Mouse (Mus musculus): ENCODE data around the gene Tnrc6c.

Gene Tnrc6c

DNA sequence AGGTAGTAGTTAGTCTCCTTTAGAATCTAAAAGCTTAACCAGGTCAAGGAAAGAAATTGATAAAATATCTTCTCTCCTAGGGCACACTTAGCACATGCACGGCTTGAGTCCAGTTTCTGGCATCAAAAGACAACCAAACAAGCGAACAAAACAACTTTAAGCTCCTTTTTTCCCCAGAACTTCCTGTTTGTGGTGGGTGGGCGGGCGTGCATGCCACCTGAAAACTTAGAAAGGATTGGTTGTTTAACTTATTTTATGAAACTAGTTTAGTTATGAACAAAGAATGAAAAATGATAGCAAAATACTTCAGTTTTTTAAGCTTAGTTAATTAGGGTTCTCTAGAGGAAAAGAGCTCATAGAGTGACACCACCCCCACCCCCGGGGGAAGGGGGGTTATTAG lies 17.5 kb downstream of the Tnrc6c start:
- no peak for DNase-seq (ENCODE audit: extremely low read depth, low read depth, low spot score)

DNA sequence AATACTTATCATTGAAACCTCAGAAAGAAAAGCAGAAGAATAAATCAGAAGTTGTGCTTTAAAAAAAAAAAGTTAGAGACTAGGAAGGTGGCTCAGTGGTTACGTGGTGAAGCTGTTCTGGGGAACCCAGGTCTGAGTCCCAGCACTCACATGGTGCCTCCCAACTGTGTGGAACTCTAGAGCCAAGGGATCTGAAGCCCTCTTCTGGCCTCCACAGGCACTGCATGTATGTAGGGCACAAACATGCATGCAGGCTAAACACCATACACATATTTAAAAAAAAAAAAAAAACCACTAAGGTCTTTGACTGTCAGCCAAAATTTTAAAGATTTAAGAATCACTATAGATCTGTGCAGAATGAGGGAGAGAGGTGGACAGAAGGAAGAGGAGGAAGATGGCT lies 20.4 kb downstream of the Tnrc6c start:
- no peak for DNase-seq (ENCODE audit: extremely low read depth, low read depth, low spot score)

DNA sequence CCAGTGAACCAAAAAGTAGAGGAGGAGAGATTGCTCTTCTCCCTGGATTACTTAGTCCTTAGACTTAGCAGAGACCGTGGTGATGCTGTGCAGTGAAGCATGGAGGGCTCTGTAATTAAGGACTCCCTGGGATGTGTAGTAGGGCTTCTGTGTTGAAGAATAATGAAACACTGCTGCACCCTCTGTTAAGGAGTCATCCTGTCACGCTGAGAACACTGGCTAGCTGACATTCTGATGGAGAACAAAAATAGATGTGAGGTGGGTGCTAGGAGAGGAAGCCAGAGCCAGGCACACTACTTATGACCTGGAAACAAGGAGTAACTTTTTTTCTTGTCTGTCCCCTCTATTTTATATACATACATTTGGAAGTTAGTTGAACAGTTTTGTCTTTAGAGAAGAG lies 22.6 kb downstream of the Tnrc6c start:
- no peak for DNase-seq (ENCODE audit: extremely low read depth, low read depth, low spot score)

DNA sequence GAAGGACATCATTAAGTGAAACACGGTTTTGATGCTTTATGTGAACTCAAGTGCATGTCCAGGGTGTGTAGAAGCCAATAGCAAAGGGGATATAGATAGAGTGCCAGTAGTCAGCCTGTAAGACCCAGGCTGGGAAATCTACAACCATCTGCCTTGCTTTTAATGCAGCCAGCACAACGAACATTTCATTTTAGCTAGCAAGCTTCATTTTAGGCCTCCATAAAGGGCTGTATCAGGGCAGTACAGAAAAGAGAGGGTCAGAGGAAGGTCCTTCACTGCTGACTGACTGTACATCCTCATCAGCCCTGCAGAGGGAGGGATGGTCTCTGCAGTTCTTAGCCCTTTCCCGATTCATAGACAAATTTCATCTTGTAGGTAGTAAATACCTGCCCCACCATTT lies 23.0 kb downstream of the Tnrc6c start:
- no peak for DNase-seq (ENCODE audit: extremely low read depth, low read depth, low spot score)

- no peak for DNase-seq (ENCODE audit: extremely low read depth, low read depth, low spot score)
These were observed 23.5 kb downstream of the Tnrc6c start for GRCm38 (mm10) chr11:117677594-117677993.

DNA sequence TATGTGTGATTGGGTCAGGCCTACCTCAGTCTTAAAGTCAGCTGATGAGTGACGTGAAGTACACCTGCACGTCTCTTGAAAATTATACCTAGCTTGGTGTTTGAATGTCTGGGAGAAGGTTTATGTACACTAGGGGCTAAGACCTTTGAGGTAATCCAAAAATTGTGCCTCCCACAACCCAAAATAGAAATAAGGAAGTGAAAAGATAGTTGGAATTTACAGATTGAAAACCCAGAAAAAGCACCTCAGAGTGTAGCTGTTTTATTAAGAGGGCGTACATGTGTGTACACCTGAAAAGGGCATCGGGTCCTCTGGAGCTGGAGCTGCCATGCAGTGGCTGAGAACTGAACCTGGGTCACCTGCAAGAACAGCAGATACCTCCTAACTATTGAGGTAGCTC lies 24.1 kb downstream of the Tnrc6c start:
- DNase-seq (ENCODE audit: extremely low read depth, low read depth, low spot score): no peak

- no peak for DNase-seq (ENCODE audit: extremely low read depth, low read depth, low spot score)
These were observed 24.7 kb downstream of the Tnrc6c start for GRCm38 (mm10) chr11:117678740-117679139.

DNA sequence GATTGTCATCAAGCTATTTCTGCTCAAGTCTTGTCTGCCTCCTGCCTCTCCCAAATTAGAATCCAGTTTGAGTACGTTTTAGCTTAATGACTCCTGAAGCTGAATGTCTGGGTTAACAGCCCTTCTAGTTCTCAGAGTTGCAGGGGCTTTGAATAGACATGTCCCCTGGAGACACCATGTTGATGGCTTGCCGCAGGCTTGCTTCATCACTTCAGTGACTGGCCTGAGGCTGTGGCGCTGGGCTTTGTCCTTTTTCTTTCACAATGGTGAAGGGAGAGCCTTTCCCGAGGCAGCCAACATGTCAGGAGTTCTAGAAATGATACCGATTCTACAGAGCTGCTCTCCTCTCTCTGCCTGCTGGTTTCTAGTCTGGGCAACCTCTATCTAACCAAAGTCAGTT lies 30.6 kb downstream of the Tnrc6c start:
- no peak for DNase-seq (ENCODE audit: extremely low read depth, low read depth, low spot score)

DNA sequence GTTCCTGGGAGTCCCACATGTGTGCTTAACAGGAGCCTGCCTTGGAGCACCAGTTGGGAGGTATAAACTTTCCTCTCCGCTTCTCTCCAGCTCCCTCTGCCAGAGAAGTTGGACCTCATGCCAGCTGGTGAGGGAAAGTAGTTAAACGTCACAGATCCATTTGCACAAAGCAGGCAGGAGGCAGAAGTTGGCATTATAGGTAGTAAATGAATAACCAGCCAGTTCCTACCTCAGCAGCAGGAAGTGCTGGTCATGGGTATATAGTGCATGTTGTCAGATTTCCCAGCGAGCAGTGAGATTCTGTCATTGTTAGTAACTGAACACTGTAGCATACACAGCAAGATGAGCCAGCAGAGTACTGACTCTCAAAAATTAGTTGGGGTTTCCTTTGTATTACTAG lies 31.4 kb downstream of the Tnrc6c start:
- no peak for DNase-seq (ENCODE audit: extremely low read depth, low read depth, low spot score)

DNA sequence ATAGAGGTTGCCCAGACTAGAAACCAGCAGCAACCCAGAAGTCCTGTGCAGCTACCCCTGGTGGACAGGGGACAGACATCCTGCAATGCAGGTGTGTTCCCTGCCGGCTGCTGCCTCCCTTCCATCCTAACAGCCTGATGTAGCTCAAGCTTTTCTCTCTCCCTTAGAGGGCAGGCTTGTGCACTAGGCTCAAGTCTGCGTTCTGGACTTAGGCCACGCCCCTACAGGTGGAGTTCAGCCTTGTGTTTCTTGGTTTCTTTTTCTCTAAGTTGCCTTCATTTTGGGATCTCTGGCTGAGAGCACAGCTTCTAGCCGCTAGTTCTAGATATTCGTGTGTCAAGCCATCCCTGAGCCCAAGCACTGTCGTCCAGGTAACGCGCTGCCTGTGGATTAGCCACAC lies 31.9 kb downstream of the Tnrc6c start:
- DNase-seq (ENCODE audit: extremely low read depth, low read depth, low spot score): no peak

DNA sequence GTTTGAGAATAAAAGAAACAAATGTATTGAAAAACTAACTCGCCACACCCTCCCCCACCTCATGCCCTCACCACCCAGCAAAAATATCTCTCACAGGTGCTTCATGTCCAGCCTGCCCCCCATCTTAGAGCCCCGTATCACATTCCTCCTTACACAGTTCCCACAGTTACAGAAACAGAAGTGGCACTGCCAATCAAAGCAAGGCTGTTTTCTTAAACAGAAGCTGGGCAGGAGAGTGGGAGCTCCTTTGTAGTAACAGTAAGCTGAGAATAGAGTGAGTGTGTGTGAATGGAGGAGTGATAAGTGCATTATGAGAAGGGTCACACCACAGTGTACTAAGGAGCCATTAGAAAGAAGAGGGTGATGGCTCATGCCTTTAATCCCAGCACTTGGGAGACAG lies 34.5 kb downstream of the Tnrc6c start:
- DNase-seq (ENCODE audit: extremely low read depth, low read depth, low spot score): no peak

DNA sequence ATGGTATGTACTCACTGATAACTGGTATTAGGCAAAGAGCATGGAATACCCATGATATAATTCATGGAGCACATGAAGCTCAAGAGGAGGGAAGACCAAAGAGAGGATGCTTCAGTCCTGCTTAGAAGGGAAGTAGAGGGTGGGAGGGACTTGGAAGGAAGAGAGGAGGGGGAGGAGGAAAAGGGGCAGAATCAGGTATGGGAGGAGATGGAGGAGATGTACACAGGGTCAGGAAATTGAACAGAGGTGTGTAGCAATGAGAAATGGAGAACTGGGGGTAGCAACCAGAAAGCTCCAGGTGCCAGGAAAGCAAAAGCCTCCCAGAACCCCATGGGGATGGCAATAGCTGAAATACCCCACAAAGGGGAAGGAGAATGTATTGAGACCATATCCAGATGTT lies 37.2 kb downstream of the Tnrc6c start:
- no peak for DNase-seq (ENCODE audit: extremely low read depth, low read depth, low spot score)

DNA sequence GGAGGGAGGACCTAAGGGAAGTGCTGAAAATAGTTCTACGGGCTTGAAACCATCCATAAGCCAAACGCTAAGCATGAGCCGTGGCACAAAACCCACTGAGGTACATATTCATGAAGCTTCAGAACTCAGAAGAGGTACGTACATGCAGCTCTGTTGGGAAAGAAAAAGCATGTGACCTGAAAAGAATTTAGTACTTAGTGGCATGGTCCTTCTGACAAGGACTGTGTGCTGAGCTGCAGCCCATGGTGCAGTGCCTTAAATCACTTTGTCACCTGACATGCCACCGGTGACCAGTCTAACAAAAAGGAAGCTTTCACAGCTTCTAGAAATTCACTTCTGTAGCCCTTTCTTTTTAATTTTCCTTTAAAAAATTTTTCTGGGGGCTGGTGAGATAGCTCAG lies 40.0 kb downstream of the Tnrc6c start:
- DNase-seq (ENCODE audit: extremely low read depth, low read depth, low spot score): no peak

DNA sequence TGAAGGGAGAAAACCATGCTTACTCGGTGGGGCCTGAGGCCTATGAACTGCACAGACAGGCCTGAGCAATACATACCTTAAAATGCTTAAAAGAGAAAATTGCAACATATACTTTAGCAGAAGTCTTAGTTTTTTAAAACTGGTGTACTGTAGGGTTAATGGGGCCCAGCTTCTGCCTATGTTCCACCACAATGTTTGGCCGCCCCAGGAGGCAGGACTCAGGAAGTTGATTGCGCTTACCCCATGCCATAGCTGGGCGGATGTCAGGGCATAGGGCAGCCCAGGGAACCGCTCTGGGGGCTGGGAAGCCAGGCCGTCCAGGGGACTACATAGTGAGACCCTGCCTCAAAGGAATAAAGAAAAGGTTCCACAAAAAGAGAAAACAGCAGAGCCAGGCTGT lies 42.5 kb downstream of the Tnrc6c start:
- DNase-seq (ENCODE audit: extremely low read depth, low read depth, low spot score): no peak

DNA sequence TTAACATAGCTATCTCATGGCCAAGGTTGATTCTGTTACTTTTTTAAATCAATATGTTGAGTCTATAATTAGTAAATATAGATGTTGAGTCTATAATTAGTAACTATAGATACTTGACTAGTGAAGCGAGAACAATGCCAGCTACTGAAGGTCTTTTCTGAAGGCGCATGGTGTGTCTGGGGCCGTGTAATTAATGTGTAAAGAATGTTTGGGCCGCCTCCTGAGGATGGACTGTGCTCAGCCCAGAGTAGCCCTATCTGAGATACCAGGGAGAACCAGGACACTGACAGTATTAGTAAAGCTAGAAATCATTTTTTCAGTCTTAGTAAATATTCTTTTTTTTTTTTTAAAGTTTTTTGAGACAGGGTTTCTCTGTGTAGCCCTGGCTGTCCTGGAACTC lies 46.8 kb downstream of the Tnrc6c start:
- no peak for DNase-seq (ENCODE audit: extremely low read depth, low read depth, low spot score)

DNA sequence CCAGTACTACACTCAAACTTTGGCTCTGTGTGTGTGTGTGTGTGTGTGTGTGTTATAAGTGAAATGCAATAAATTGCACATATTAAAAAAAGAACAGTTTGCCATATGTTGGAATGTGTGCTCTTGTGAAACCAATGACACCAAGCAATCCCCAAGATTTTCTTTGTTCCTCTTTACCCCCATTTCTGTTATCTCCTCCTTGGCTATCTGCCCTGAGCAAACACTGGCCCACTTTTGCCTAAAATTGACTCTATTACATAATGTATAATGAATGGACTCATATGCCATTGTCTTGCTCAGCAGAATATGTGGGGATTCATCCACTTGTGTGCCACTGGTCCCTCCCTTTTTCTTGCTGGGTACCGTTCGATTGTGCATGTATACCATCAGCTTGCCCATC lies 52.2 kb downstream of the Tnrc6c start:
- no peak for DNase-seq (ENCODE audit: extremely low read depth, low read depth, low spot score)

GRCm38 (mm10) chr11:117707238-117707637 lies 53.1 kb downstream of the Tnrc6c start:
- no peak for DNase-seq (ENCODE audit: extremely low read depth, low read depth, low spot score)

GRCm38 (mm10) chr11:117709308-117709707 lies 55.2 kb downstream of the Tnrc6c start:
- DNase-seq (ENCODE audit: extremely low read depth, low read depth, low spot score): no peak

GRCm38 (mm10) chr11:117710815-117711294 lies 56.8 kb downstream of the Tnrc6c start:
- no peak for DNase-seq (ENCODE audit: extremely low read depth, low read depth, low spot score)

DNA sequence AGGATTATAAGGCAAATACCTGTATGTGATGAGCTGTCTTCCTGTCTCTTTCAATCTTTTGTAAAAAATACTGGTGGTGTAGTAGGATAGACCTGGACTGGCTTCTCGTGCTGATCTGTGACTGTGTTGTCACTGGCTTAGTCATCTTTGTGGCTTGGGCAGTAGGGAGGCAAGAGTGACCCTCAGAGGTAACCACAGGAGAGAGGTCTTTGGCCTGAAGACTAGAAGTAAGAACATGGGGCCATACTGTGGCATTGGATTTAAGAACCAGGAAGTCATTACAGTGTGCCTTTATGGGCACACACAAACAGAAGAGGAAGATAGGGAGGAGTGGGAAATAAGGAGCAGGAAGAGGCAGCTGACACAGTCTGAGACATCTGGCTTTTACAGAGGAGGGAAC lies 58.0 kb downstream of the Tnrc6c start:
- no peak for DNase-seq (ENCODE audit: extremely low read depth, low read depth, low spot score)

- no peak for DNase-seq (ENCODE audit: extremely low read depth, low read depth, low spot score)
These were observed 59.3 kb downstream of the Tnrc6c start for GRCm38 (mm10) chr11:117713375-117713774.

DNA sequence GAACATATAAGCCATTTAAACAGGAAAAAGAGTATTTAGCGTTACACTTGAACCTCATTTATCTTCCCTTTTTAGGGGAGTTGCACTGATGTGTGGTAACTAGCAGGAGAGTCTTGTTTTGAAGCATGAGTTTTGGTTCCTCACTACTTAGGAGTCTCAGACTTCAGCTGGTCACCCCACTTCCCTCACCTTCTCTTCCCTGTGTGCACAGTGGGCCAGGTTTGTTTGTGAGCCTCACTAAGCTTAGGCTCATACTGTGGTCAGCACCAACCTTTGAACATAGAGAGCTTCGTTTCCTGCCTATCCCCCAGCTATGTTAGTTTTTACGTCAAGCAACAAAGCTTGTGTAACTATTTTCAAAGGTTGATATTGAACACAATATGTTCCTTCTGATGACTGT lies 64.7 kb downstream of the Tnrc6c start:
- DNase-seq (ENCODE audit: extremely low read depth, low read depth, low spot score): no peak

GRCm38 (mm10) chr11:117724604-117725301 lies 70.7 kb downstream of the Tnrc6c start:
- DNase-seq (ENCODE audit: extremely low read depth, low read depth, low spot score): no peak

All from fat pad, adult 2 months (tissue).